Mouse (Mus musculus) kidney, adult 2 months (tissue): ENCODE data around the gene Erc2. TPM values are rescaled to one million over a fixed set of nuclear protein-coding genes. Genes with fewer than 3 reads are reported as not detected.

ENCODE experiments used
- DNase-seq: peaks from one replicate; pipeline ENCODE4 v3.0.0; 2021
- H3K27ac ChIP-seq: fragments of 200-500 bp; 2 replicates; pipeline ENCODE4 v1.5.1; 2012; ENCODE audit warnings: low read depth, low read length, control low read depth, inconsistent platforms; ENCODE audit not compliant: insufficient read depth
- H3K27me3 ChIP-seq: fragments of 200-500 bp; replicated peaks from 2 replicates; pipeline ENCODE4 v1.6.1; 2012; ENCODE audit warnings: mild to moderate bottlenecking, moderate library complexity, low read length, inconsistent platforms; ENCODE audit not compliant: control insufficient read depth, insufficient read depth
- H3K36me3 ChIP-seq: fragments of 200-500 bp; 2 replicates; pipeline ENCODE4 v1.6.1; 2012; ENCODE audit warnings: mild to moderate bottlenecking, moderate library complexity, low read length, inconsistent platforms; ENCODE audit not compliant: control insufficient read depth, insufficient read depth
- H3K4me1 ChIP-seq: fragments of 200-500 bp; 2 replicates; pipeline ENCODE4 v1.6.1; 2011; ENCODE audit warnings: low read length; ENCODE audit not compliant: control insufficient read depth, insufficient read depth
- H3K4me3 ChIP-seq: fragments of 200-500 bp; 2 replicates; pipeline ENCODE4 v1.5.1; 2011; ENCODE audit warnings: mild to moderate bottlenecking, low read depth, low read length, control low read depth; ENCODE audit not compliant: insufficient read depth
- CTCF ChIP-seq: fragments of 200-500 bp; conservative IDR thresholded peaks from 2 replicates; pipeline ENCODE4 v1.5.1; 2011; ENCODE audit warnings: low read depth, mild to moderate bottlenecking, control low read depth, low read length, moderate library complexity, mixed read lengths; ENCODE audit not compliant: insufficient read depth, insufficient read length
- POLR2A ChIP-seq: fragments of 200-500 bp; IDR thresholded peaks from one replicate; pipeline ENCODE4 v1.6.1; 2011; ENCODE audit warnings: low read depth, low read length, control low read depth
- WGBS: fragments of 180-500 bp; shearing (Covaris S2); methylation state at CpG from one replicate; pipeline ENCODE4 v1.1.7; 2018; 5-methylcytosine and 5-hydroxymethylcytosine counted together
- polyA plus RNA-seq: library from polyadenylated mRNA; depleted of rRNA; stranded (reverse); fragments of >200 nt; gene quantifications from 2 replicates; pipeline ENCODE4 v1.2.3, GENCODE M21; 2012

The Erc2 gene
- polyA plus RNA-seq, 1 experiment, result 6.9 TPM

GRCm38 (mm10) chr14:27811649-27812048 lies 189.4 kb downstream of the Erc2 start:
- no peak overlapping the region for H3K4me3 ChIP-seq
- peak; percentile 4 for DNase-seq
- WGBS, result 88% methylated on average over 3 of the region's 3 CpGs
- no peak for TF ChIP-seq POLR2A
- TF ChIP-seq CTCF, result no peak
- H3K27me3 ChIP-seq, result no peaks in the 10 kb centered on the region
- H3K4me1 ChIP-seq, result peaks cover 10% of the 10 kb centered on the region; the same call in 1 of the 2 replicates
- H3K36me3 ChIP-seq, result no peaks in the 10 kb centered on the region
- no peak overlapping the region for H3K27ac ChIP-seq

GRCm38 (mm10) chr14:27815739-27816138 lies 193.5 kb downstream of the Erc2 start:
- Histone ChIP-seq H3K4me1 (peaks cover 8% of the 10 kb centered on the region; the same call in 1 of the 2 replicates), H3K27me3 (no peaks in the 10 kb centered on the region), H3K4me3 (no peak overlapping the region), H3K36me3 (no peaks in the 10 kb centered on the region), H3K27ac (no peak overlapping the region)
- TF ChIP-seq CTCF, result no peak
- no peak for TF ChIP-seq POLR2A
- no peak for DNase-seq
- WGBS, result 60% methylated on average over 6 of the region's 6 CpGs

DNA sequence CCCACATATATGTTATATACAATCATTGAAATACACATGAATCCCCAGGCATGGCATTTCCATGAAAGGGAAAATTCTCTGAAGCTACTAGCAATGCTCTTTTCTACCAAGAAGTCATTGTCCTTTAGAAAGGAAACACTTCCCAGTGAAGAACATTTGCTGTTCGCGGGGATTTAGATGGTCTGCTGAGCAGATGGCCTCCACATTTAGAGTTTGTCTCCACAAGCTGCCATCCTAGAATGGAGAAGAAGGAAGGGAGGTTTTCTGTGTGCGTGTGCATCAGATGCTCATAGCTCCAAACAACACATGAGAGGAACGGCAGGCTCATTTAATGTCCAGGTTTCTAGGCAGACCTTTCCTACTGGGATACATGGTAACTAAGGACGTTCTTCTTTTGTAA lies 196.8 kb downstream of the Erc2 start:
- DNase-seq, result no peak
- H3K27me3 ChIP-seq, result no peaks in the 10 kb centered on the region
- H3K36me3 ChIP-seq, result no peaks in the 10 kb centered on the region
- H3K4me1 ChIP-seq, result no peaks in the 10 kb centered on the region
- no peak overlapping the region for H3K27ac ChIP-seq
- WGBS, result 94% methylated on average over 5 of the region's 5 CpGs
- no peak overlapping the region for H3K4me3 ChIP-seq
- TF ChIP-seq CTCF (no peak), POLR2A (no peak)

GRCm38 (mm10) chr14:27821801-27822200 lies 199.6 kb downstream of the Erc2 start:
- no peaks in the 10 kb centered on the region for H3K27me3 ChIP-seq
- no peaks in the 10 kb centered on the region for H3K36me3 ChIP-seq
- H3K27ac ChIP-seq, result no peak overlapping the region
- no peak overlapping the region for H3K4me3 ChIP-seq
- H3K4me1 ChIP-seq, result no peaks in the 10 kb centered on the region
- TF ChIP-seq POLR2A (no peak), CTCF (no peak)
- peak; percentile 54 for DNase-seq

DNA sequence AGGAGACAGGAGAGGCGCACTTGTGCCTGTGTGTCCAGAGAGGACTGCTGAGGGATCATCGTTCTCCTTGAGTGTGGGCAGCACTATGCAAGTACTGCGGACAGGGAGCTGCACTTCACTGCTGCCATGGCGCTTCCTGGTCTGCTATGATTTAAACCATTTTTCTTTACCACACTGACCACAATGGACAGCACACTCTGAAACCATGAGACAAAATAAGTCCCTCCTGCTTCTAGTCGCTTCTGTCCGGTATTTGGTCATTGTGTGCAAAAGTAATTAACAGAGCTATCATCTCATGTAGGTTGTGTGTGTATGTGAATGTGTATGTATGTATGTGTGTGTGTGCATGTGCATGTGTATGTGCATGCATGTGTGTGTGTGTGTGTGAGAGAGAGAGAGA lies 200.3 kb downstream of the Erc2 start:
- Histone ChIP-seq H3K36me3 (no peaks in the 10 kb centered on the region), H3K27ac (no peak overlapping the region), H3K4me1 (no peaks in the 10 kb centered on the region), H3K4me3 (no peak overlapping the region), H3K27me3 (no peaks in the 10 kb centered on the region)
- DNase-seq, result no peak
- 96% methylated on average over 6 of the region's 6 CpGs for WGBS
- TF ChIP-seq CTCF, result no peak
- no peak for TF ChIP-seq POLR2A

DNA sequence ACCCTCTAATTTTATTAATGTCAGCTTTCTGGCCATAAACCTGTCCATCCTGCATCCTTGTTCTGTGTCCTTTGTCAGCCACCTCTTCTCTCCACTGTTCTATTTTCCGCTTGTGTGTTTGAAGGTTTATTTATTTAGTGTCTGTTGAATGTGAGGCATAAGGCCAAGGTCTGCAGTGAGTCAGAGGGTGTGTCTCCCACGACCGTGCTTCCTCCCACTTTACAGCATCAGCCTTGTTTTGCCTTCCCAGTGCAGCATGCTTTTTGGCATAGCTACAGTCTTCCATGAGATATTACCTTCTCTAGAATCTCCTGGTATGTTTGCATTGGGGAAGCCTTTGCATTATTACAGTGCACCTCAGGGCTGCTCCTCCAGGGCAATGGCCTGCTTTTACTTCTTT lies 200.8 kb downstream of the Erc2 start:
- no peak overlapping the region for H3K4me3 ChIP-seq
- no peaks in the 10 kb centered on the region for H3K4me1 ChIP-seq
- no peaks in the 10 kb centered on the region for H3K36me3 ChIP-seq
- no peak overlapping the region for H3K27ac ChIP-seq
- DNase-seq, result no peak
- TF ChIP-seq CTCF (no peak), POLR2A (no peak)
- no peaks in the 10 kb centered on the region for H3K27me3 ChIP-seq
- WGBS, result 39% methylated on average over 3 of the region's 3 CpGs

DNA sequence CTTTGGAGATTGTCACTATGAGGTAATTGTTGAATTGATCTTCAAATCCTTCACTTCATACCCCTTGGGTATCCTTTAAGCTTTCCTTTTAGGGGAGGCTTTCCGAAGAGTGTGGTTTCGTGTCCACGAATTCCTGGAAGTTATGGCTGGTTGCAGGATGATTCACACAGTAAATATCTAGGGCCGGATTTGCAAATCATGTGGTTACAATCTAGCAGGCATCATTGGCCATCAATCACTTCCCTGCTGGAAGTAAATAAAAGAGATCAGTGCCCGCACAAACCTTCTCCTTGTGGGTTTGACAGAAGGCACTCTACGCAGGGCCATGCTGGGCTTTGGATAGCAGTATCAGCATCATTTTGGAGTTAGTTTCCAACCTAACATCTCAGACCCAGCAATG lies 201.7 kb downstream of the Erc2 start:
- Histone ChIP-seq H3K36me3 (no peaks in the 10 kb centered on the region), H3K4me1 (no peaks in the 10 kb centered on the region), H3K4me3 (no peak overlapping the region), H3K27me3 (no peaks in the 10 kb centered on the region), H3K27ac (no peak overlapping the region)
- 81% methylated on average over 6 of the region's 6 CpGs for WGBS
- DNase-seq, result no peak
- TF ChIP-seq POLR2A (no peak), CTCF (no peak)

DNA sequence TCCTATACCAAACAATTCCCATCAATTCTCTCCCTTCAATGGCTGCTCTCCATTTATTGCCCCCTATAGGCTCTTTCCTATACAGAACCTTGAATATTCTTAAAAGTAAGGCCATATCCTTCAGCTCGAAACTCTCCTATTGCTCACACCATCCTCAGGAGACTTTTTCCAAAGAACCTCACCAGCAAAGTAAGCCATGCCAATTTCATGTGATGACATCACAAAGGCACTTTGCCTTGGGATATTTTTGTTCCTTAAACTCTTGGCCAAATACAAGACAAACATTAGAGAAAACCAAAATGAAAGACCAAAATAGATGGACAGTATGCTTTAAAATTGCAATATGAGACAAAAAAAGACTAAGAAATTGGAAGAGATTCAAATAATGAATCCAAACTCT lies 204.6 kb downstream of the Erc2 start:
- H3K4me1 ChIP-seq, result no peaks in the 10 kb centered on the region
- no peaks in the 10 kb centered on the region for H3K27me3 ChIP-seq
- H3K4me3 ChIP-seq, result no peak overlapping the region
- H3K36me3 ChIP-seq, result no peaks in the 10 kb centered on the region
- WGBS, result 93% methylated on average over 1 of the region's 1 CpGs
- TF ChIP-seq CTCF (no peak), POLR2A (no peak)
- DNase-seq, result no peak
- H3K27ac ChIP-seq, result no peak overlapping the region
